Mouse (Mus musculus) olfactory bulb, adult 2 months (tissue): ENCODE results near the gene Olfr922.

ENCODE experiments used
- CTCF ChIP-seq: fragments of 200-500 bp; IDR thresholded peaks from 2 replicates; pipeline ENCODE4 v1.5.1; 2012; ENCODE audit warnings: low read depth, mild to moderate bottlenecking, low read length, moderate library complexity; ENCODE audit not compliant: insufficient read depth
- POLR2A ChIP-seq: fragments of 200-500 bp; IDR thresholded peaks from 2 replicates; pipeline ENCODE4 v1.6.1; 2012; ENCODE audit warnings: mild to moderate bottlenecking, low read depth, low read length, moderate library complexity; ENCODE audit not compliant: insufficient read depth

DNA sequence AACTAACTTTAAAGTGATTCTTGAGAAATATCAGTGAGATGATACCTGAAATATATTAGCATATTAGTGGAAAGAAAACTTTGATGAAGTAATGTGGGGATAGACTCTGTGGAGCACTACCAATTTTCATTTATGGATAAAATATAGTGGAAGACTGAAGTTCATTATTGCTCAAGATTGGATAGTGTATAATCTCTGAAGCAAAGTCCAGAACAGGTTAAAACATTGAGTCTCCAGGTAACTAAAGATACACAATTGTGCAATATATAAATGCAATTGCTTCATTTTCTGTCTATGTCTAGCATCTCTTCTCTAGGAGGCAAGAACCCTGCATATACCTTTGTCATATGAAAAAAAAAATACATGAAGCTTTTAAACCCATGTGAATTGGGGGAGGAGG is 41.6 kb upstream of the Olfr922 start, which contains the start of gene Olfr921:
- TF ChIP-seq POLR2A (no peak), CTCF (no peak)
